Mouse (Mus musculus): ENCODE results near the gene Nfrkb. TPM values are rescaled to one million over a fixed set of nuclear protein-coding genes. Genes with fewer than 3 reads are reported as not detected.

Nfrkb gene
- polyA plus RNA-seq, 1 experiment: 7.1 TPM

GRCm38 (mm10) chr9:31376661-31377060 lies 9.3 kb upstream of the Nfrkb start:
- Histone ChIP-seq H3ac (ENCODE audit: control insufficient read depth, insufficient read length, low read depth) (no peak overlapping the region), H3K27me3 (ENCODE audit: control insufficient read depth, insufficient read depth, insufficient read length) (no peaks in the 10 kb centered on the region), H3K79me2 (ENCODE audit: control insufficient read depth, insufficient read depth) (no peaks in the 10 kb centered on the region), H3K4me3 (ENCODE audit: insufficient read depth, poor library complexity, severe bottlenecking) (no peak overlapping the region), H3K36me3 (ENCODE audit: control insufficient read depth, insufficient read depth) (peaks cover 6% of the 10 kb centered on the region), H3K79me3 (ENCODE audit: low read depth) (no peaks in the 10 kb centered on the region)
- TF ChIP-seq MAX (IDR thresholded peaks at IDR 0.05) (no peak), MYOG (IDR thresholded peaks at IDR 0.05; ENCODE audit: control insufficient read depth, extremely low read depth, insufficient read length) (no peak), FOSL1 (IDR thresholded peaks at IDR 0.05; ENCODE audit: insufficient read depth, low read length, poor library complexity, severe bottlenecking) (no peak), MYOD1 (IDR thresholded peaks at IDR 0.05; ENCODE audit: control insufficient read depth, insufficient read length, low read depth) (no peak), CTCF (IDR thresholded peaks at IDR 0.05; ENCODE audit: control insufficient read depth, insufficient read depth, insufficient read length) (no peak), CEBPB (IDR thresholded peaks at IDR 0.05; ENCODE audit: low read depth) (no peak), USF1 (IDR thresholded peaks at IDR 0.05; ENCODE audit: low read depth) (no peak)

- Histone ChIP-seq H3K4me3 (ENCODE audit: insufficient read depth, poor library complexity, severe bottlenecking) (no peak overlapping the region), H3K27me3 (ENCODE audit: control insufficient read depth, insufficient read depth, insufficient read length) (no peaks in the 10 kb centered on the region), H3K79me2 (ENCODE audit: control insufficient read depth, insufficient read depth) (peaks cover 29% of the 10 kb centered on the region), H3K36me3 (ENCODE audit: control insufficient read depth, insufficient read depth) (peaks cover 10% of the 10 kb centered on the region), H3ac (ENCODE audit: control insufficient read depth, insufficient read length, low read depth) (no peak overlapping the region), H3K79me3 (ENCODE audit: low read depth) (peaks cover 15% of the 10 kb centered on the region)
- TF ChIP-seq USF1 (IDR thresholded peaks at IDR 0.05; ENCODE audit: low read depth): no peak
- TF ChIP-seq MYOG (IDR thresholded peaks at IDR 0.05; ENCODE audit: control insufficient read depth, extremely low read depth, insufficient read length): no peak
- TF ChIP-seq CTCF (IDR thresholded peaks at IDR 0.05; ENCODE audit: control insufficient read depth, insufficient read depth, insufficient read length): no peak
- no peak for TF ChIP-seq MAX (IDR thresholded peaks at IDR 0.05)
- TF ChIP-seq CEBPB (IDR thresholded peaks at IDR 0.05; ENCODE audit: low read depth): no peak
- no peak for TF ChIP-seq FOSL1 (IDR thresholded peaks at IDR 0.05; ENCODE audit: insufficient read depth, low read length, poor library complexity, severe bottlenecking)
- no peak for TF ChIP-seq MYOD1 (IDR thresholded peaks at IDR 0.05; ENCODE audit: control insufficient read depth, insufficient read length, low read depth)
These were observed 1.0 kb upstream of the Nfrkb start for GRCm38 (mm10) chr9:31384786-31385499.

- H3K79me2 ChIP-seq (ENCODE audit: control insufficient read depth, insufficient read depth): peaks cover 29% of the 10 kb centered on the region
- no peaks in the 10 kb centered on the region for H3K27me3 ChIP-seq (ENCODE audit: control insufficient read depth, insufficient read depth, insufficient read length)
- H3K36me3 ChIP-seq (ENCODE audit: control insufficient read depth, insufficient read depth): peaks cover 13% of the 10 kb centered on the region
- H3K4me3 ChIP-seq (ENCODE audit: insufficient read depth, poor library complexity, severe bottlenecking): peak overlapping the region; percentile 68
- no peak for TF ChIP-seq MYOD1 (IDR thresholded peaks at IDR 0.05; ENCODE audit: control insufficient read depth, insufficient read length, low read depth)
- TF ChIP-seq USF1 (IDR thresholded peaks at IDR 0.05; ENCODE audit: low read depth): no peak
- TF ChIP-seq MAX (IDR thresholded peaks at IDR 0.05): no peak
- TF ChIP-seq FOSL1 (IDR thresholded peaks at IDR 0.05; ENCODE audit: insufficient read depth, low read length, poor library complexity, severe bottlenecking): no peak
- no peak for TF ChIP-seq MYOG (IDR thresholded peaks at IDR 0.05; ENCODE audit: control insufficient read depth, extremely low read depth, insufficient read length)
- TF ChIP-seq CEBPB (IDR thresholded peaks at IDR 0.05; ENCODE audit: low read depth): no peak
- no peak for TF ChIP-seq CTCF (IDR thresholded peaks at IDR 0.05; ENCODE audit: control insufficient read depth, insufficient read depth, insufficient read length)
- no peak overlapping the region for H3ac ChIP-seq (ENCODE audit: control insufficient read depth, insufficient read length, low read depth)
- H3K79me3 ChIP-seq (ENCODE audit: low read depth): peaks cover 15% of the 10 kb centered on the region
These were observed 507 bp upstream of the Nfrkb start for GRCm38 (mm10) chr9:31385500-31385869.

GRCm38 (mm10) chr9:31386368-31387180 lies 582 bp downstream of the Nfrkb start:
- TF ChIP-seq CEBPB (IDR thresholded peaks at IDR 0.05; ENCODE audit: low read depth): no peak
- TF ChIP-seq FOSL1 (IDR thresholded peaks at IDR 0.05; ENCODE audit: insufficient read depth, low read length, poor library complexity, severe bottlenecking): no peak
- TF ChIP-seq MYOD1 (IDR thresholded peaks at IDR 0.05; ENCODE audit: control insufficient read depth, insufficient read length, low read depth): no peak
- no peak for TF ChIP-seq MYOG (IDR thresholded peaks at IDR 0.05; ENCODE audit: control insufficient read depth, extremely low read depth, insufficient read length)
- no peak for TF ChIP-seq USF1 (IDR thresholded peaks at IDR 0.05; ENCODE audit: low read depth)
- TF ChIP-seq CTCF (IDR thresholded peaks at IDR 0.05; ENCODE audit: control insufficient read depth, insufficient read depth, insufficient read length): no peak
- TF ChIP-seq MAX (IDR thresholded peaks at IDR 0.05): no peak
- H3K27me3 ChIP-seq (ENCODE audit: control insufficient read depth, insufficient read depth, insufficient read length): no peaks in the 10 kb centered on the region
- peaks cover 15% of the 10 kb centered on the region for H3K79me3 ChIP-seq (ENCODE audit: low read depth)
- H3ac ChIP-seq (ENCODE audit: control insufficient read depth, insufficient read length, low read depth): peak overlapping the region; percentile 71
- peaks cover 29% of the 10 kb centered on the region for H3K79me2 ChIP-seq (ENCODE audit: control insufficient read depth, insufficient read depth)
- H3K36me3 ChIP-seq (ENCODE audit: control insufficient read depth, insufficient read depth): peaks cover 19% of the 10 kb centered on the region
- H3K4me3 ChIP-seq (ENCODE audit: insufficient read depth, poor library complexity, severe bottlenecking): peak overlapping the region; percentile 68

- peaks cover 24% of the 10 kb centered on the region for H3K36me3 ChIP-seq (ENCODE audit: control insufficient read depth, insufficient read depth)
- peaks cover 15% of the 10 kb centered on the region for H3K79me3 ChIP-seq (ENCODE audit: low read depth)
- H3ac ChIP-seq (ENCODE audit: control insufficient read depth, insufficient read length, low read depth): no peak overlapping the region
- no peak overlapping the region for H3K4me3 ChIP-seq (ENCODE audit: insufficient read depth, poor library complexity, severe bottlenecking)
- peaks cover 29% of the 10 kb centered on the region for H3K79me2 ChIP-seq (ENCODE audit: control insufficient read depth, insufficient read depth)
- no peaks in the 10 kb centered on the region for H3K27me3 ChIP-seq (ENCODE audit: control insufficient read depth, insufficient read depth, insufficient read length)
- no peak for TF ChIP-seq MYOD1 (IDR thresholded peaks at IDR 0.05; ENCODE audit: control insufficient read depth, insufficient read length, low read depth)
- no peak for TF ChIP-seq MAX (IDR thresholded peaks at IDR 0.05)
- no peak for TF ChIP-seq CTCF (IDR thresholded peaks at IDR 0.05; ENCODE audit: control insufficient read depth, insufficient read depth, insufficient read length)
- TF ChIP-seq MYOG (IDR thresholded peaks at IDR 0.05; ENCODE audit: control insufficient read depth, extremely low read depth, insufficient read length): no peak
- TF ChIP-seq CEBPB (IDR thresholded peaks at IDR 0.05; ENCODE audit: low read depth): no peak
- TF ChIP-seq USF1 (IDR thresholded peaks at IDR 0.05; ENCODE audit: low read depth): no peak
- TF ChIP-seq FOSL1 (IDR thresholded peaks at IDR 0.05; ENCODE audit: insufficient read depth, low read length, poor library complexity, severe bottlenecking): no peak
These were observed 1.2 kb downstream of the Nfrkb start for GRCm38 (mm10) chr9:31387206-31387605.

All from C2C12 (cell line).